Mouse (Mus musculus) cerebellum, adult 2 months (tissue): ENCODE data around the gene Sowahb. TPM values are rescaled to one million over a fixed set of nuclear protein-coding genes. Genes with fewer than 3 reads are reported as not detected.

Source experiments
- DNase-seq, 2 experiments: peaks; one replicate each; pipeline ENCODE4 v3.0.0; 2021
- H3K27ac ChIP-seq: fragments of 200-500 bp; 2 replicates; pipeline ENCODE4 v1.5.1; 2012; ENCODE audit warnings: low read length, control low read depth, inconsistent platforms; ENCODE audit not compliant: insufficient read depth
- H3K27me3 ChIP-seq: fragments of 200-500 bp; 2 replicates; pipeline ENCODE4 v1.6.1; 2012; ENCODE audit warnings: inconsistent platforms, mild to moderate bottlenecking, low read length, moderate library complexity; ENCODE audit not compliant: control insufficient read depth, insufficient read depth
- H3K4me1 ChIP-seq: fragments of 200-500 bp; 2 replicates; pipeline ENCODE4 v1.6.1; 2011; ENCODE audit warnings: low read length; ENCODE audit not compliant: control insufficient read depth, insufficient read depth
- H3K4me3 ChIP-seq: fragments of 200-500 bp; replicated peaks from 2 replicates; pipeline ENCODE3; 2011; ENCODE audit warnings: mild to moderate bottlenecking, low read depth, low read length, control low read depth; ENCODE audit not compliant: insufficient read depth
- CTCF ChIP-seq: fragments of 200-500 bp; IDR thresholded peaks from 2 replicates; pipeline ENCODE4 v1.5.1; 2011; ENCODE audit warnings: low read depth, mild to moderate bottlenecking, control low read depth, low read length, moderate library complexity, borderline replicate concordance; ENCODE audit not compliant: insufficient read depth
- POLR2A ChIP-seq: fragments of 200-500 bp; IDR thresholded peaks from 2 replicates; pipeline ENCODE4 v1.6.1; 2011; ENCODE audit warnings: low read length, control low read depth, borderline replicate concordance; ENCODE audit not compliant: insufficient read depth
- WGBS: fragments of 180-500 bp; shearing (Covaris S2); methylation state at CpG from one replicate; pipeline ENCODE4 v1.1.7; 2018; 5-methylcytosine and 5-hydroxymethylcytosine counted together
- polyA plus RNA-seq: library from polyadenylated mRNA; depleted of rRNA; stranded (reverse); fragments of >200 nt; gene quantifications from 2 replicates; pipeline ENCODE4 v1.2.3, GENCODE M21; 2012

The Sowahb gene
- polyA plus RNA-seq, 1 experiment: 17.0 TPM

GRCm38 (mm10) chr5:93005229-93005814 lies 39.5 kb downstream of the Sowahb start:
- Histone ChIP-seq H3K4me1 (no peaks in the 10 kb centered on the region), H3K27me3 (no peaks in the 10 kb centered on the region), H3K27ac (no peak overlapping the region), H3K4me3 (no peak overlapping the region)
- DNase-seq: no peak
- 24% methylated on average over 20 of the region's 20 CpGs for WGBS
- TF ChIP-seq CTCF: no peak
- no peak for TF ChIP-seq POLR2A

GRCm38 (mm10) chr5:93002615-93003014 lies 42.2 kb downstream of the Sowahb start:
- no peaks in the 10 kb centered on the region for H3K27me3 ChIP-seq
- TF ChIP-seq CTCF: no peak
- TF ChIP-seq POLR2A: no peak
- no peaks in the 10 kb centered on the region for H3K4me1 ChIP-seq
- H3K27ac ChIP-seq: no peak overlapping the region
- 91% methylated on average over 2 of the region's 2 CpGs for WGBS
- no peak for DNase-seq
- no peak overlapping the region for H3K4me3 ChIP-seq

- TF ChIP-seq POLR2A (no peak), CTCF (no peak)
- no peaks in the 10 kb centered on the region for H3K4me1 ChIP-seq
- H3K4me3 ChIP-seq: no peak overlapping the region
- WGBS: 75% methylated on average over 17 of the region's 17 CpGs
- no peak overlapping the region for H3K27ac ChIP-seq
- H3K27me3 ChIP-seq: no peaks in the 10 kb centered on the region
- DNase-seq: no peak
Measured at GRCm38 (mm10) chr5:93000774-93001757, 43.8 kb downstream of the Sowahb start.

GRCm38 (mm10) chr5:93000060-93000459 lies 44.8 kb downstream of the Sowahb start:
- DNase-seq: no peak
- no peaks in the 10 kb centered on the region for H3K27me3 ChIP-seq
- 88% methylated on average over 6 of the region's 6 CpGs for WGBS
- H3K27ac ChIP-seq: no peak overlapping the region
- no peaks in the 10 kb centered on the region for H3K4me1 ChIP-seq
- H3K4me3 ChIP-seq: no peak overlapping the region
- TF ChIP-seq CTCF (no peak), POLR2A (no peak)

GRCm38 (mm10) chr5:92998494-92999016 lies 46.3 kb downstream of the Sowahb start:
- H3K4me3 ChIP-seq: no peak overlapping the region
- H3K27me3 ChIP-seq: no peaks in the 10 kb centered on the region
- no peak for DNase-seq
- TF ChIP-seq CTCF (no peak), POLR2A (no peak)
- H3K4me1 ChIP-seq: no peaks in the 10 kb centered on the region
- WGBS: 66% methylated on average over 5 of the region's 5 CpGs
- H3K27ac ChIP-seq: no peak overlapping the region

- Histone ChIP-seq H3K4me1 (no peaks in the 10 kb centered on the region), H3K27ac (no peak overlapping the region), H3K27me3 (no peaks in the 10 kb centered on the region; the same call in 1 of the 2 replicates), H3K4me3 (no peak overlapping the region)
- no peak for DNase-seq
- WGBS: 67% methylated on average over 5 of the region's 5 CpGs
- TF ChIP-seq CTCF (no peak), POLR2A (no peak)
Measured at GRCm38 (mm10) chr5:92997428-92998120, 47.2 kb downstream of the Sowahb start.

GRCm38 (mm10) chr5:92994861-92995260 lies 50.0 kb downstream of the Sowahb start:
- Histone ChIP-seq H3K4me1 (no peaks in the 10 kb centered on the region), H3K27me3 (no peaks in the 10 kb centered on the region; the same call in 1 of the 2 replicates), H3K27ac (no peak overlapping the region), H3K4me3 (no peak overlapping the region)
- WGBS: 87% methylated on average over 2 of the region's 2 CpGs
- TF ChIP-seq POLR2A: no peak
- TF ChIP-seq CTCF: no peak
- DNase-seq: no peak

GRCm38 (mm10) chr5:92994309-92994708 lies 50.5 kb downstream of the Sowahb start:
- H3K27ac ChIP-seq: no peak overlapping the region
- H3K27me3 ChIP-seq: no peaks in the 10 kb centered on the region; the same call in 1 of the 2 replicates
- TF ChIP-seq CTCF (no peak), POLR2A (no peak)
- WGBS: 90% methylated on average over 6 of the region's 6 CpGs
- no peak for DNase-seq
- no peaks in the 10 kb centered on the region for H3K4me1 ChIP-seq
- H3K4me3 ChIP-seq: no peak overlapping the region
